Mouse (Mus musculus): ENCODE measurements around the gene Retn.

- no peak for TF ChIP-seq CTCF (IDR thresholded peaks at IDR 0.05; ENCODE audit: low read depth)
- no peak for TF ChIP-seq EP300 (IDR thresholded peaks at IDR 0.05; ENCODE audit: low read depth)
Measured at GRCm38 (mm10) chr8:3626971-3627370, 28.6 kb upstream of the Retn start.

Measured in heart, postnatal 0 days (tissue).